Mouse (Mus musculus) hindbrain, embryonic 11.5 days (tissue): Measurements from ENCODE around the gene Slc44a4. TPM values are rescaled to one million over a fixed set of nuclear protein-coding genes. Genes with fewer than 3 reads are reported as not detected.
"Not testable (repeated sequence)": the region's sequence is repeated elsewhere in the genome, so short reads cannot be mapped to it uniquely, and the experiment has no call there.

Experiments
- ATAC-seq: fragments of 200-750 bp; cut with Nextera tagmentation; 2 replicates; pipeline ENCODE4 v1.8.0; 2017; ENCODE audit warnings: mild to moderate bottlenecking, moderate TSS enrichment, moderate library complexity; ENCODE audit not compliant: low FRiP score
- DNase-seq: peaks from one replicate; pipeline ENCODE4 v3.0.0-alpha.2; 2015; ENCODE audit warnings: low spot score
- H3K27ac ChIP-seq: fragments of 300-500 bp; sonication (generic); 2 replicates; pipeline ENCODE4 v1.5.1; 2014; ENCODE audit warnings: mild to moderate bottlenecking, low read depth, low read length
- H3K27me3 ChIP-seq: fragments of 300-500 bp; sonication (generic); 2 replicates; pipeline ENCODE4 v1.6.1; 2014; ENCODE audit warnings: mild to moderate bottlenecking, low read length, moderate library complexity, mixed read lengths; ENCODE audit not compliant: control insufficient read depth, insufficient read depth
- H3K36me3 ChIP-seq: fragments of 300-500 bp; sonication (generic); 2 replicates; pipeline ENCODE4 v1.6.1; 2014; ENCODE audit warnings: mild to moderate bottlenecking, low read length, moderate library complexity, mixed read lengths; ENCODE audit not compliant: control insufficient read depth, insufficient read depth
- H3K4me1 ChIP-seq: fragments of 300-500 bp; sonication (generic); replicated peaks from 2 replicates; pipeline ENCODE4 v1.6.1; 2014; ENCODE audit warnings: low read length, mixed read lengths; ENCODE audit not compliant: control insufficient read depth, insufficient read depth
- H3K4me2 ChIP-seq: fragments of 300-500 bp; sonication (generic); replicated peaks from 2 replicates; pipeline ENCODE4 v1.6.1; 2014; ENCODE audit warnings: mild to moderate bottlenecking, low read depth, low read length
- H3K4me3 ChIP-seq: fragments of 300-500 bp; sonication (generic); 2 replicates; pipeline ENCODE4 v1.5.1; 2014; ENCODE audit warnings: low read depth, low read length
- H3K9ac ChIP-seq: fragments of 300-500 bp; sonication (generic); 2 replicates; pipeline ENCODE4 v1.6.1; 2014; ENCODE audit warnings: low read depth, low read length
- H3K9me3 ChIP-seq: fragments of 300-500 bp; sonication (generic); 2 replicates; pipeline ENCODE4 v1.6.1; 2016; ENCODE audit warnings: low read length; ENCODE audit not compliant: control insufficient read depth
- WGBS: fragments of 180-500 bp; shearing (Covaris S2); extraction: QIAGEN DNeasy Blood & Tissue Kit; methylation state at CpG from one replicate; pipeline ENCODE4 v1.1.7; 2014; 5-methylcytosine and 5-hydroxymethylcytosine counted together
- polyA plus RNA-seq: library from polyadenylated mRNA; unstranded; fragments of >200 nt; fragmentation: Nextera tagmentation; extraction: Ambion mirVana; gene quantifications from 2 replicates; pipeline ENCODE4 v1.2.1, GENCODE M21; 2014

Slc44a4 gene
- polyA plus RNA-seq, 1 experiment from 2014 or later, result 0.12 TPM

GRCm38 (mm10) chr17:34957966-34958365 is 43.7 kb downstream of the Slc44a4 start:
- H3K9ac ChIP-seq, H3K4me3 ChIP-seq, H3K27ac ChIP-seq, H3K9me3 ChIP-seq, H3K4me1 ChIP-seq, H3K36me3 ChIP-seq, DNase-seq, ATAC-seq, H3K4me2 ChIP-seq: not testable (repeated sequence)
- WGBS, result 37% methylated on average over 22 of the region's 40 CpGs
- H3K27me3 ChIP-seq, result peaks cover 11% of the 10 kb centered on the region

DNA sequence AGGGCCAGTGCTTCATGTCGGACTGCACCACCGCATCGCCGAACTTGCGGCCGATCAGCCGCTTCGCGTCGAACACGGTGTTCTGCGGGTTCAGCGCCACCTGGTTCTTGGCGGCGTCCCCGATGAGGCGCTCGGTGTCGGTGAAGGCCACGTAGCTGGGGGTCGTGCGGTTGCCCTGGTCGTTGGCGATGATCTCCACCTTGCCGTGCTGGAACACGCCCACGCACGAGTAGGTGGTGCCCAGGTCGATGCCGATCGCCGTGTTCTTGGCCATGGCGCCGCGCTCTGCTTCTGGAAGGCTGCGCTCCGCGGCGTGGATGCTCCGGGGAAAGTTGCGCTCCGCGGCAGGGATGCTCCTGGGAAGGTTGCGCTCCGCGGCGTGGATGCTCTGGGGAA is 44.5 kb downstream of the Slc44a4 start:
- 0% methylated on average over 4 of the region's 47 CpGs for WGBS
- Histone ChIP-seq H3K4me2 (peak overlapping the region; percentile 84), H3K4me3 (peak overlapping the region; percentile 44), H3K27me3 (peaks cover 11% of the 10 kb centered on the region)
- H3K9ac ChIP-seq, DNase-seq, H3K4me1 ChIP-seq, H3K36me3 ChIP-seq, H3K27ac ChIP-seq, H3K9me3 ChIP-seq: not testable (repeated sequence)
- peak; percentile 54 for ATAC-seq

GRCm38 (mm10) chr17:34959130-34959778 is 45.0 kb downstream of the Slc44a4 start, which contains the start of gene Hspa1b:
Gene Hspa1b (minus strand): TSS chr17:34959238.
- Histone ChIP-seq H3K4me2 (peak within 1 kb of the TSS; percentile 84), H3K9ac (peak within 1 kb of the TSS; percentile 57), H3K27me3 (peaks cover 11% of the 10 kb centered on the region), H3K27ac (peak within 1 kb of the TSS; percentile 51), H3K4me3 (peak within 1 kb of the TSS; percentile 44)
- ATAC-seq (peak; percentile 93), DNase-seq (peak; percentile 76)
- WGBS, result under 1% methylated on average over 29 of the region's 32 CpGs
- H3K4me1 ChIP-seq, H3K9me3 ChIP-seq, H3K36me3 ChIP-seq: not testable (repeated sequence)

DNA sequence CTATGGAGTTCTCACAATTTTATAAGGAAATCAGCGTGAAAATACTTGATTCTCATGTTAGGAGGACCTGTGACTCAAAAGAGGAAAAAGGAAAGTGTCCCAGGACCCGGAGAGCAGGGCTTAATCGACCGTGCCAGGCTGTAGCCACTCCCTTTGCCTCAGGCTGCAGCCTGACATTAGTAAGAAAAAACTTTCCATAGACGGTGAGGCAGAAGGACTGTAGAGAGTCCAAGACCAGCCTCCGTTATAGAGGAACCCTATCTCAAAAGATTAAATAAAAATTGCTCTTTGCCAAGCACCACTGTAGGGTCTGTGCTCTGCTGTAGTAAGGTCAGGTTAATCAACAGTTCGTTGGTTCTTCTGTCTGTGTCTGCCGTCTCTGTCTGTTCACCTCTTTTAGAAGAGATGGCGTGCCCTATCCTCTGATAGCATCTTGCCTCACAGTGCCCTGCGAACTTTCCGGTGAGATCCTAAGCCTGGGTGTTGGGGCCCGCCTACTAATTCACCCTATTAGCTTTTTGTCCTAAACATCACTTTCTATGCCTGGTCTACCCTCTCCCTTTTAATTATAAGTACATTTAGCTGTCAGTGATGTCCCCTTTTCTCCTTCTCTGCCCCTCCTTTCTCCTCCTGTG is 45.7 kb downstream of the Slc44a4 start:
- H3K4me1 ChIP-seq, result 0 out of 2 replicates have a peak, but pooled peaks cover 2% of the 10 kb centered on the region
- no peak overlapping the region for H3K27ac ChIP-seq
- peak overlapping the region; percentile 84 for H3K4me2 ChIP-seq
- no peak for ATAC-seq
- H3K9me3 ChIP-seq, result no peaks in the 10 kb centered on the region
- H3K9ac ChIP-seq, result peak overlapping the region; percentile 11; the same call in 1 of the 2 replicates
- WGBS, result 15% methylated on average over 12 of the region's 12 CpGs
- peak overlapping the region; percentile 44 for H3K4me3 ChIP-seq
- DNase-seq, result peak; percentile 25
- H3K36me3 ChIP-seq, result no peaks in the 10 kb centered on the region
- H3K27me3 ChIP-seq, result peaks cover 11% of the 10 kb centered on the region

- Histone ChIP-seq H3K9me3 (no peaks in the 10 kb centered on the region), H3K27ac (no peak overlapping the region), H3K4me2 (no peak overlapping the region), H3K4me1 (0 out of 2 replicates have a peak, but pooled peaks cover 2% of the 10 kb centered on the region), H3K36me3 (no peaks in the 10 kb centered on the region), H3K27me3 (peaks cover 5% of the 10 kb centered on the region), H3K9ac (no peak overlapping the region), H3K4me3 (no peak overlapping the region)
- DNase-seq (no peak), ATAC-seq (no peak)
These were observed 46.6 kb downstream of the Slc44a4 start for GRCm38 (mm10) chr17:34960702-34961493.

DNA sequence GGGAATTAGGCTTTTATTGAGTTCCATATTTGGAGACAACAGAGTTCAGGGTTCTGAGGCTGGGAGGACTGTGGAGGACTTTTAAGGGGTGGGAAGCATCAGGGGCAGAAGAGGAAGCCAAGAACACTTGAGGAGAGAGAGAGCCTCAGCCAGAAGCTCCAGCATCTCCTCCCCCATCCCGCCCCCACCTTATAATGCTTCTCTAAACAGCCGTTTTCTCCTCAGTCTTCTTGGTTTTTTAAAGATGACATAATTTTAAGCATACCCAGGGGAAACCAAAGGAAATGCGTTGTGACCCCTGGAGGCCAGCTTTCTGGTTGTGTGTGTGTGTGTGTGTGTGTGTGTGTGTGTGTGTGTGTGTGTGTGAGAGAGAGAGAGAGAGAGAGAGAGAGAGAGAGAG is 47.9 kb downstream of the Slc44a4 start:
- ATAC-seq (no peak), DNase-seq (no peak)
- Histone ChIP-seq H3K27ac (no peak overlapping the region), H3K9me3 (no peaks in the 10 kb centered on the region), H3K4me1 (0 out of 2 replicates have a peak, but pooled peaks cover 2% of the 10 kb centered on the region), H3K36me3 (no peaks in the 10 kb centered on the region), H3K4me2 (no peak overlapping the region), H3K9ac (no peak overlapping the region), H3K27me3 (no peaks in the 10 kb centered on the region), H3K4me3 (no peak overlapping the region)
- 27% methylated on average over 3 of the region's 3 CpGs for WGBS

DNA sequence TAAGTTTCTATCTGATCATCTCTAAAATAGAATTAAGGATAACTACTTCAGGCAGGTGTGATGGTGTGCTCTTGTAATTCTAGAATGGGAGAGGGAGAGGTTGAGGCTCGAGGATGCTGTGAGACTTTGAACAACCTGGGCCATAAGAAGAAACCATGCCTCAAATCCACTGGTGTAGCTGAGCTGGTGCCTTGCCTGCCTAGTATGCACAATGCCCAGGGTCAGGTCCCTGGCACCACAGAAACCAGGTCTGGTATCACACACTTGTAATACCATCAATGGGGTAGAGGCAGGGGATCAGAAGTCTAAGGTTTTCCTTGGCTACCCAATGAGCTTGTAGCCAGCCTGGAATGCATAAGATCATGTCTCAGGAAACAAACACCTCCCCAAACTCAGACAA is 48.6 kb downstream of the Slc44a4 start:
- DNase-seq (no peak), ATAC-seq (no peak)
- H3K27ac ChIP-seq, result no peak overlapping the region
- peaks cover under 1% of the 10 kb centered on the region; the same call in 1 of the 2 replicates for H3K27me3 ChIP-seq
- H3K9ac ChIP-seq, result no peak overlapping the region
- H3K9me3 ChIP-seq, result no peaks in the 10 kb centered on the region
- H3K36me3 ChIP-seq, result no peaks in the 10 kb centered on the region
- H3K4me3 ChIP-seq, result no peak overlapping the region
- WGBS, result 57% methylated on average over 1 of the region's 1 CpGs
- 0 out of 2 replicates have a peak, but pooled peaks cover 2% of the 10 kb centered on the region for H3K4me1 ChIP-seq
- no peak overlapping the region for H3K4me2 ChIP-seq

DNA sequence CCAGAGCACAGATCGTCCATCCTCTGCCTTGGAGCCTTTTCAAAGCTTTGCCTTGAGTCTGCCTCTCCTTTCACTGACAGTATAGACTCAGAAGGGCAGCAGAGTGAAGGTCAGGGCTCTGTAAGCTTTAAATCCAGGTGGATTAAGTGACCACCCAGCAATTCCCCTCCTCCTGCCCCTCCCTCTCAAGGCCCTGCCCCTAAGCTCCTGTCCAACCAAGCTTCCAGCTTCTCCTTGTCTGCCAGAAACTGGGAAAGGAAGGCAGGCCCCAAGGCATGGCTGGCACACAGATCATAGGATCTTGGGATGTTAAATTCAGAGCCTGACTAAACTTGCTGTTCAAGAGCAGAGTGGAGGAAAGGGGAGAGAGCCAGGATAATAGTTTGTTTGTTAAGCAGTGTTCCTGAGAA is 50.4 kb downstream of the Slc44a4 start:
- Histone ChIP-seq H3K9me3 (no peaks in the 10 kb centered on the region), H3K4me1 (0 out of 2 replicates have a peak, but pooled peaks cover 2% of the 10 kb centered on the region), H3K9ac (no peak overlapping the region), H3K27ac (no peak overlapping the region), H3K27me3 (peaks cover 16% of the 10 kb centered on the region), H3K4me3 (no peak overlapping the region), H3K36me3 (no peaks in the 10 kb centered on the region), H3K4me2 (no peak overlapping the region)
- ATAC-seq, result no peak
- DNase-seq, result no peak
- 13% methylated on average over 1 of the region's 1 CpGs for WGBS
